Mouse (Mus musculus): ENCODE measurements around the gene Tmbim1. TPM values are rescaled to one million over a fixed set of nuclear protein-coding genes. Genes with fewer than 3 reads are reported as not detected.
A peak's percentile ranks its signal among the peaks of the same experiment; 100 is the strongest.

Tmbim1 gene
- total RNA-seq, 1 experiment, result 38.0 TPM

- peaks cover 2 to 23% of the 10 kb centered on the region in 2 experiments; a peak in 3 of 4 replicates for H3K4me1 ChIP-seq (ENCODE audit: control insufficient read depth in 2 of 2, insufficient read depth in 2 of 2, low read length in 2 of 2, poor library complexity in 1 of 2)
- H3K9me3 ChIP-seq (ENCODE audit: control insufficient read depth, insufficient read depth, low read depth, low read length), result no peaks in the 10 kb centered on the region
- TF ChIP-seq HCFC1 (IDR thresholded peaks at IDR 0.05; ENCODE audit: borderline replicate concordance, insufficient read depth, low read length) (no peak), ZNF384 (IDR thresholded peaks at IDR 0.05; ENCODE audit: low read depth, low read length) (no peak), ZC3H11A (IDR thresholded peaks at IDR 0.05; ENCODE audit: borderline replicate concordance, low read depth, low read length) (no peak), CHD2 (IDR thresholded peaks at IDR 0.05; ENCODE audit: low read depth, low read length) (no peak), MAFK (IDR thresholded peaks at IDR 0.05; ENCODE audit: insufficient read depth, low read depth, low read length) (no peak)
- no peaks in the 10 kb centered on the region for H3K36me3 ChIP-seq (ENCODE audit: control insufficient read depth, insufficient read depth, low read length, poor library complexity, severe bottlenecking)
- H3K4me3 ChIP-seq (ENCODE audit: insufficient read depth in 1 of 2, low read depth in 1 of 2, low read length in 2 of 2, poor library complexity in 1 of 2, severe bottlenecking in 1 of 2), result no peak overlapping the region
- in situ Hi-C loops (cut with MboI; ENCODE audit: low sequenced_read_pairs in 2 of 2, unreplicated experiment in 2 of 2), result no loop called here
- no peak overlapping the region for H3K9ac ChIP-seq (ENCODE audit: insufficient read depth, low read depth, low read length, poor library complexity, severe bottlenecking)
- H3K27ac ChIP-seq (ENCODE audit: insufficient read depth, low read depth, low read length, poor library complexity, severe bottlenecking), result no peak overlapping the region
- DNase-seq (ENCODE audit: low read depth, low spot score), result no peak
Measured at GRCm38 (mm10) chr1:74304946-74305345, 476 bp downstream of the Tmbim1 start.

GRCm38 (mm10) chr1:74304339-74304790 lies 1.1 kb downstream of the Tmbim1 start:
- in situ Hi-C loops (cut with MboI; ENCODE audit: low sequenced_read_pairs in 2 of 2, unreplicated experiment in 2 of 2), result no loop called here
- H3K4me1 ChIP-seq (ENCODE audit: control insufficient read depth in 2 of 2, insufficient read depth in 2 of 2, low read length in 2 of 2, poor library complexity in 1 of 2), result peaks cover under 1 to 23% of the 10 kb centered on the region in 2 experiments; a peak in 3 of 4 replicates
- TF ChIP-seq HCFC1 (IDR thresholded peaks at IDR 0.05; ENCODE audit: borderline replicate concordance, insufficient read depth, low read length) (no peak), MAFK (IDR thresholded peaks at IDR 0.05; ENCODE audit: insufficient read depth, low read depth, low read length) (no peak), CHD2 (IDR thresholded peaks at IDR 0.05; ENCODE audit: low read depth, low read length) (no peak), ZNF384 (IDR thresholded peaks at IDR 0.05; ENCODE audit: low read depth, low read length) (no peak), ZC3H11A (IDR thresholded peaks at IDR 0.05; ENCODE audit: borderline replicate concordance, low read depth, low read length) (no peak)

GRCm38 (mm10) chr1:74303509-74304338 lies 1.7 kb downstream of the Tmbim1 start:
- Histone ChIP-seq H3K9me3 (ENCODE audit: control insufficient read depth, insufficient read depth, low read depth, low read length) (no peaks in the 10 kb centered on the region), H3K9ac (ENCODE audit: insufficient read depth, low read depth, low read length, poor library complexity, severe bottlenecking) (peak overlapping the region; percentile 80), H3K4me1 (ENCODE audit: control insufficient read depth in 2 of 2, insufficient read depth in 2 of 2, low read length in 2 of 2, poor library complexity in 1 of 2) (peaks cover 2 to 23% of the 10 kb centered on the region in 2 experiments; a peak in 3 of 4 replicates), H3K36me3 (ENCODE audit: control insufficient read depth, insufficient read depth, low read length, poor library complexity, severe bottlenecking) (no peaks in the 10 kb centered on the region), H3K4me3 (ENCODE audit: insufficient read depth in 1 of 2, low read depth in 1 of 2, low read length in 2 of 2, poor library complexity in 1 of 2, severe bottlenecking in 1 of 2) (peak overlapping the region; percentile 67 to 75), H3K27ac (ENCODE audit: insufficient read depth, low read depth, low read length, poor library complexity, severe bottlenecking) (peak overlapping the region; percentile 5; the same call in 1 of the 2 replicates)
- DNase-seq (ENCODE audit: low read depth, low spot score), result no peak
- in situ Hi-C loops (cut with MboI; ENCODE audit: low sequenced_read_pairs in 2 of 2, unreplicated experiment in 2 of 2), result no loop called here
- TF ChIP-seq CHD2 (IDR thresholded peaks at IDR 0.05; ENCODE audit: low read depth, low read length) (no peak), ZC3H11A (IDR thresholded peaks at IDR 0.05; ENCODE audit: borderline replicate concordance, low read depth, low read length) (no peak), HCFC1 (IDR thresholded peaks at IDR 0.05; ENCODE audit: borderline replicate concordance, insufficient read depth, low read length) (no peak; the same call in 1 of the 2 replicates), ZNF384 (IDR thresholded peaks at IDR 0.05; ENCODE audit: low read depth, low read length) (no peak), MAFK (IDR thresholded peaks at IDR 0.05; ENCODE audit: insufficient read depth, low read depth, low read length) (no peak)

More at GRCm38 (mm10) chr1:74304339-74304790, 1.1 kb downstream of the Tmbim1 start:
- Histone ChIP-seq H3K9ac (ENCODE audit: insufficient read depth, low read depth, low read length, poor library complexity, severe bottlenecking) (peak overlapping the region; percentile 80), H3K9me3 (ENCODE audit: control insufficient read depth, insufficient read depth, low read depth, low read length) (no peaks in the 10 kb centered on the region), H3K4me3 (ENCODE audit: insufficient read depth in 1 of 2, low read depth in 1 of 2, low read length in 2 of 2, poor library complexity in 1 of 2, severe bottlenecking in 1 of 2) (peak overlapping the region; percentile 67 to 75), H3K27ac (ENCODE audit: insufficient read depth, low read depth, low read length, poor library complexity, severe bottlenecking) (no peak overlapping the region), H3K36me3 (ENCODE audit: control insufficient read depth, insufficient read depth, low read length, poor library complexity, severe bottlenecking) (no peaks in the 10 kb centered on the region)
- DNase-seq (ENCODE audit: low read depth, low spot score), result no peak

GRCm38 (mm10) chr1:74302835-74303234 lies 2.6 kb downstream of the Tmbim1 start:
- no peak for DNase-seq (ENCODE audit: low read depth, low spot score)
- TF ChIP-seq MAFK (IDR thresholded peaks at IDR 0.05; ENCODE audit: insufficient read depth, low read depth, low read length) (no peak), CHD2 (IDR thresholded peaks at IDR 0.05; ENCODE audit: low read depth, low read length) (no peak), ZC3H11A (IDR thresholded peaks at IDR 0.05; ENCODE audit: borderline replicate concordance, low read depth, low read length) (no peak), HCFC1 (IDR thresholded peaks at IDR 0.05; ENCODE audit: borderline replicate concordance, insufficient read depth, low read length) (no peak), ZNF384 (IDR thresholded peaks at IDR 0.05; ENCODE audit: low read depth, low read length) (no peak)
- peaks cover 2 to 23% of the 10 kb centered on the region in 2 experiments; a peak in 3 of 4 replicates for H3K4me1 ChIP-seq (ENCODE audit: control insufficient read depth in 2 of 2, insufficient read depth in 2 of 2, low read length in 2 of 2, poor library complexity in 1 of 2)
- H3K9ac ChIP-seq (ENCODE audit: insufficient read depth, low read depth, low read length, poor library complexity, severe bottlenecking), result no peak overlapping the region
- no peak overlapping the region for H3K27ac ChIP-seq (ENCODE audit: insufficient read depth, low read depth, low read length, poor library complexity, severe bottlenecking)
- H3K9me3 ChIP-seq (ENCODE audit: control insufficient read depth, insufficient read depth, low read depth, low read length), result no peaks in the 10 kb centered on the region
- in situ Hi-C loops (cut with MboI; ENCODE audit: low sequenced_read_pairs in 2 of 2, unreplicated experiment in 2 of 2), result no loop called here
- H3K36me3 ChIP-seq (ENCODE audit: control insufficient read depth, insufficient read depth, low read length, poor library complexity, severe bottlenecking), result no peaks in the 10 kb centered on the region
- peak overlapping the region in 1 of 2 experiments; percentile 75; a peak in 1 of 4 replicates for H3K4me3 ChIP-seq (ENCODE audit: insufficient read depth in 1 of 2, low read depth in 1 of 2, low read length in 2 of 2, poor library complexity in 1 of 2, severe bottlenecking in 1 of 2)

Measured in ES-E14 (cell line).